ENCODE assay signal across 9 mouse cellular contexts in the genomic region with DNA sequence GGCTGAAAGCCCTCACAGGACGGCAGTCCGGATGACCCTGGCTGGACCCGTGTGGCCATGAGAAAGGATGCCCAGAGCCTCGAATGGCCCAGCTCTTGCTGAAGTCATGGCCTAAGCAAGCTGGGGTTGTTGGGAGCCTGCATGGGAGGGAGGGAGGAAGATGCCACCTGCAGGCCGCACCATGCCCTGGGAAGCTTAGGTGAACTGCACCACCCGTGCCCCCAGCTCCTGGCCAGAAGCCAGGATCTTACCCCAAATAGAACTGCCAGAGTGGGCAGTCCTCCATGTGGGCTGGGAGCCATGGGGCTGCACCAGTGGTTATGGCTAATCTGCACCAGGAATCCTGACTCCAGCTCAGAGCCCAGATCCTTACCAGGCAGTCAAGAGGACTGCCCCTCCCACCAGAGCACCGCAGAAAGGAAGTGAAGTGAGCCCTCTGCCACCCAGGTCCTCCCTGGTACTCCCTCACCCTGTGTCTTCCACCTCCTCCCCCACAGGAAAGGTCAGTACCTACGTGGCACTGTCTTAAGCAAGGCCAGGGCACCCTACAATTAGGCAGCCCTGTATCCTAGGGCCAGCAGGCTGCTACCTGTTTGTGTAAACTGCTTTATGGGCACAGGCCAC. TPM values are rescaled to one million over a fixed set of nuclear protein-coding genes. Genes with fewer than 3 reads are reported as not detected.
A peak's percentile ranks its signal among the peaks of the same experiment; 100 is the strongest.
DNase-seq lines count a peak whose midpoint lies in the region; ATAC-seq and TF ChIP-seq lines count a peak whose summit lies in the region.
"Had no signal": no experiment of that assay in that cellular context is flagged by ENCODE, and none has a peak within 500 bp of the region (broad histone marks: within the 10 kb centered on the region; RNA-seq: fewer than 3 reads in every experiment).

No protein-coding gene starts in this region.

- no peaks in the 10 kb centered on the region for H3K9me3 ChIP-seq in forebrain, embryonic 12.5 days
- H3K9me3 ChIP-seq in forebrain, embryonic 15.5 days, result no peaks in the 10 kb centered on the region
- no peaks in the 10 kb centered on the region for H3K9me3 ChIP-seq in liver, postnatal 0 days (ENCODE audit: low read length)
- no peaks in the 10 kb centered on the region for H3K9me3 ChIP-seq in intestine, embryonic 15.5 days
- H3K9me3 ChIP-seq: midbrain, embryonic 12.5 days had no signal

- DNase-seq in lung, postnatal 10 days, result peak; percentile 30
- DNase-seq in lung, adult 18-20 months, result no peak
- no peak for DNase-seq in liver, postnatal 0 days
- no peak for DNase-seq in retina, postnatal 1 day

- H3K27ac ChIP-seq in forebrain, embryonic 12.5 days, result no peak overlapping the region
- H3K27ac ChIP-seq in forebrain, embryonic 15.5 days (replicated peaks), result no peak overlapping the region; the same call in 1 of the 2 replicates
- H3K27ac ChIP-seq in liver, postnatal 0 days (ENCODE audit: low read depth), result no peak overlapping the region
- no peak overlapping the region for H3K27ac ChIP-seq in intestine, embryonic 15.5 days
- H3K27ac ChIP-seq: midbrain, embryonic 12.5 days had no signal

- peaks cover 40% of the 10 kb centered on the region for H3K4me1 ChIP-seq in forebrain, embryonic 12.5 days
- H3K4me1 ChIP-seq in forebrain, embryonic 15.5 days, result peaks cover 44% of the 10 kb centered on the region
- peaks cover 36% of the 10 kb centered on the region for H3K4me1 ChIP-seq in liver, postnatal 0 days (ENCODE audit: insufficient read depth)
- peaks cover 49% of the 10 kb centered on the region for H3K4me1 ChIP-seq in intestine, embryonic 15.5 days (replicated peaks)

- TF ChIP-seq EP300 in liver, postnatal 0 days (IDR thresholded peaks at IDR 0.05; ENCODE audit: low read depth), result no peak

- H3K27me3 ChIP-seq in forebrain, embryonic 12.5 days, result peaks cover 74% of the 10 kb centered on the region
- no peaks in the 10 kb centered on the region for H3K27me3 ChIP-seq in forebrain, embryonic 15.5 days
- peaks cover 23% of the 10 kb centered on the region for H3K27me3 ChIP-seq in liver, postnatal 0 days (ENCODE audit: insufficient read depth, low read length)
- H3K27me3 ChIP-seq in intestine, embryonic 15.5 days (replicated peaks), result peaks cover 13% of the 10 kb centered on the region

- peak overlapping the region; percentile 25; the same call in 1 of the 2 replicates for H3K9ac ChIP-seq in forebrain, embryonic 12.5 days
- H3K9ac ChIP-seq in forebrain, embryonic 15.5 days (replicated peaks), result no peak overlapping the region
- no peak overlapping the region for H3K9ac ChIP-seq in liver, postnatal 0 days (replicated peaks)
- H3K9ac ChIP-seq in intestine, embryonic 15.5 days, result no peak overlapping the region
- H3K9ac ChIP-seq: midbrain, embryonic 12.5 days had no signal

- no peak for ATAC-seq in forebrain, embryonic 12.5 days (ENCODE audit: low FRiP score)
- ATAC-seq in forebrain, embryonic 15.5 days (replicated peaks), result no peak
- ATAC-seq in common myeloid progenitor, adult 5-6 weeks (replicated peaks; ENCODE audit: low read depth, poor library complexity, severe bottlenecking), result peak; percentile 17; the same call in 1 of the 2 replicates
- ATAC-seq in liver, postnatal 0 days, result no peak
- no peak for ATAC-seq in intestine, embryonic 15.5 days

- no peak overlapping the region for H3K4me3 ChIP-seq in forebrain, embryonic 12.5 days (replicated peaks)
- no peak overlapping the region for H3K4me3 ChIP-seq in forebrain, embryonic 15.5 days
- no peak overlapping the region for H3K4me3 ChIP-seq in liver, postnatal 0 days (ENCODE audit: low read depth, low read length)
- no peak overlapping the region for H3K4me3 ChIP-seq in intestine, embryonic 15.5 days (replicated peaks)
- H3K4me3 ChIP-seq: midbrain, embryonic 12.5 days had no signal

- H3K36me3 ChIP-seq in forebrain, embryonic 12.5 days (replicated peaks), result peaks cover 77% of the 10 kb centered on the region
- peaks cover 68% of the 10 kb centered on the region for H3K36me3 ChIP-seq in forebrain, embryonic 15.5 days
- H3K36me3 ChIP-seq in liver, postnatal 0 days (replicated peaks; ENCODE audit: insufficient read depth, low read length), result peaks cover 27% of the 10 kb centered on the region
- peaks cover 35% of the 10 kb centered on the region for H3K36me3 ChIP-seq in intestine, embryonic 15.5 days

- no peak overlapping the region for H3K4me2 ChIP-seq in forebrain, embryonic 12.5 days
- no peak overlapping the region for H3K4me2 ChIP-seq in forebrain, embryonic 15.5 days (replicated peaks)
- H3K4me2 ChIP-seq in liver, postnatal 0 days (ENCODE audit: low read depth, low read length), result no peak overlapping the region
- no peak overlapping the region for H3K4me2 ChIP-seq in intestine, embryonic 15.5 days (replicated peaks)
- H3K4me2 ChIP-seq: midbrain, embryonic 12.5 days had no signal

- 79% methylated on average over 8 of the region's 8 CpGs for WGBS in forebrain, embryonic 12.5 days
- WGBS in forebrain, embryonic 15.5 days, result 62% methylated on average over 8 of the region's 8 CpGs
- WGBS in liver, postnatal 0 days (ENCODE audit: insufficient replicate concordance), result 61% methylated on average over 8 of the region's 8 CpGs
- WGBS in intestine, embryonic 15.5 days, result 74% methylated on average over 8 of the region's 8 CpGs

- TF ChIP-seq CTCF in liver, postnatal 0 days (IDR thresholded peaks at IDR 0.05; ENCODE audit: low read depth), result peak; percentile 39

RNA-seq across cellular contexts. Expression of a gene that starts 5.1 kb away (rescaled TPM):
- polyA plus RNA-seq in forebrain, embryonic 12.5 days (2016; fragmentation: Nextera tagmentation; extraction: Ambion mirVana), result 405 and 428 TPM in 2 replicates
- 437 and 444 TPM in 2 replicates for polyA plus RNA-seq in forebrain, embryonic 15.5 days (2015; fragmentation: Nextera tagmentation; extraction: Ambion mirVana)
- total RNA-seq in common myeloid progenitor, adult 5-6 weeks (2017), result 52.3 and 60.0 TPM in 2 replicates
- 537 and 576 TPM in 2 replicates for polyA plus RNA-seq in liver, postnatal 0 days (2015; fragmentation: Nextera tagmentation; extraction: Ambion mirVana)
- polyA plus RNA-seq in intestine, embryonic 15.5 days (2015; fragmentation: Nextera tagmentation; extraction: Ambion mirVana), result 701 and 737 TPM in 2 replicates

RNA-seq across cellular contexts. Expression of a gene that starts 7.3 kb away (rescaled TPM):
- 13.2 and 13.8 TPM in 2 replicates for polyA plus RNA-seq in forebrain, embryonic 12.5 days (2016; fragmentation: Nextera tagmentation; extraction: Ambion mirVana)
- polyA plus RNA-seq in forebrain, embryonic 15.5 days (2015; fragmentation: Nextera tagmentation; extraction: Ambion mirVana), result 29.7 and 39.5 TPM in 2 replicates
- 0.41 and 0.73 TPM in 2 replicates for total RNA-seq in common myeloid progenitor, adult 5-6 weeks (2017)
- polyA plus RNA-seq in liver, postnatal 0 days (2015; fragmentation: Nextera tagmentation; extraction: Ambion mirVana), result 0.11 and 0.18 TPM in 2 replicates
- 4.8 and 5.1 TPM in 2 replicates for polyA plus RNA-seq in intestine, embryonic 15.5 days (2015; fragmentation: Nextera tagmentation; extraction: Ambion mirVana)

RNA-seq across cellular contexts. Expression of a gene that starts 14.7 kb away (rescaled TPM):
- polyA plus RNA-seq in forebrain, embryonic 12.5 days (2016; fragmentation: Nextera tagmentation; extraction: Ambion mirVana), result 45.0 and 50.3 TPM in 2 replicates
- 33.0 and 34.9 TPM in 2 replicates for polyA plus RNA-seq in forebrain, embryonic 15.5 days (2015; fragmentation: Nextera tagmentation; extraction: Ambion mirVana)
- total RNA-seq in common myeloid progenitor, adult 5-6 weeks (2017), result 15.8 and 18.4 TPM in 2 replicates
- 3.0 and 4.3 TPM in 2 replicates for polyA plus RNA-seq in liver, postnatal 0 days (2015; fragmentation: Nextera tagmentation; extraction: Ambion mirVana)
- polyA plus RNA-seq in intestine, embryonic 15.5 days (2015; fragmentation: Nextera tagmentation; extraction: Ambion mirVana), result 14.1 and 16.1 TPM in 2 replicates

RNA-seq across cellular contexts. Expression of a gene that starts 17.7 kb away (rescaled TPM):
- 20.8 and 23.2 TPM in 2 replicates for polyA plus RNA-seq in forebrain, embryonic 12.5 days (2016; fragmentation: Nextera tagmentation; extraction: Ambion mirVana)
- 20.3 and 21.5 TPM in 2 replicates for polyA plus RNA-seq in forebrain, embryonic 15.5 days (2015; fragmentation: Nextera tagmentation; extraction: Ambion mirVana)
- 102 and 139 TPM in 2 replicates for total RNA-seq in common myeloid progenitor, adult 5-6 weeks (2017)
- 9.1 and 11.2 TPM in 2 replicates for polyA plus RNA-seq in liver, postnatal 0 days (2015; fragmentation: Nextera tagmentation; extraction: Ambion mirVana)
- polyA plus RNA-seq in intestine, embryonic 15.5 days (2015; fragmentation: Nextera tagmentation; extraction: Ambion mirVana), result 14.4 and 21.2 TPM in 2 replicates

RNA-seq across cellular contexts. Expression of a gene that starts 28.0 kb away (rescaled TPM):
- polyA plus RNA-seq in forebrain, embryonic 12.5 days (2016; fragmentation: Nextera tagmentation; extraction: Ambion mirVana), result 14.8 and 16.4 TPM in 2 replicates
- 13.4 TPM in 2 replicates for polyA plus RNA-seq in forebrain, embryonic 15.5 days (2015; fragmentation: Nextera tagmentation; extraction: Ambion mirVana)
- total RNA-seq in common myeloid progenitor, adult 5-6 weeks (2017), result 16.2 and 22.3 TPM in 2 replicates
- polyA plus RNA-seq in liver, postnatal 0 days (2015; fragmentation: Nextera tagmentation; extraction: Ambion mirVana), result 7.4 and 8.7 TPM in 2 replicates
- polyA plus RNA-seq in intestine, embryonic 15.5 days (2015; fragmentation: Nextera tagmentation; extraction: Ambion mirVana), result 12.8 and 14.0 TPM in 2 replicates
